Mouse (Mus musculus) E14TG2a.4 (cell line): Measurements from ENCODE around the gene Igf1r.

ENCODE experiments used
- CTCF ChIP-seq: conservative IDR thresholded peaks from 2 replicates; pipeline ENCODE4 v1.5.1; 2014; ENCODE audit warnings: low read length
- POU5F1 ChIP-seq: IDR thresholded peaks from 2 replicates; pipeline ENCODE4 v1.6.1; 2014; ENCODE audit warnings: low read length, borderline replicate concordance

- TF ChIP-seq CTCF: no peak
- no peak for TF ChIP-seq POU5F1
Measured at GRCm38 (mm10) chr7:68179672-68180071, 227.0 kb downstream of the Igf1r start.
